Mouse (Mus musculus) stomach, embryonic 14.5 days (tissue): Measurements from ENCODE around the gene Dgcr8. TPM values are rescaled to one million over a fixed set of nuclear protein-coding genes. Genes with fewer than 3 reads are reported as not detected.

Experiments used
- ATAC-seq: fragments of 200-750 bp; cut with Nextera tagmentation; 2 replicates; pipeline ENCODE4 v1.8.0; 2017; ENCODE audit warnings: low read depth, moderate TSS enrichment; ENCODE audit not compliant: insufficient number of reproducible peaks, insufficient read depth, low FRiP score
- H3K27ac ChIP-seq: fragments of 300-500 bp; sonication (generic); 2 replicates; pipeline ENCODE4 v1.5.1; 2014; ENCODE audit warnings: mild to moderate bottlenecking, low read length, moderate library complexity, mixed read lengths
- H3K27me3 ChIP-seq: fragments of 300-500 bp; sonication (generic); 2 replicates; pipeline ENCODE4 v1.6.1; 2014; ENCODE audit warnings: low read length, control low read depth, mixed read lengths; ENCODE audit not compliant: control insufficient read depth, insufficient read depth
- H3K36me3 ChIP-seq: fragments of 300-500 bp; sonication (generic); 2 replicates; pipeline ENCODE4 v1.6.1; 2014; ENCODE audit warnings: mild to moderate bottlenecking, control low read depth, low read length, moderate library complexity, mixed read lengths; ENCODE audit not compliant: control insufficient read depth, insufficient read depth
- H3K4me1 ChIP-seq: fragments of 300-500 bp; sonication (generic); 2 replicates; pipeline ENCODE4 v1.6.1; 2014; ENCODE audit warnings: low read length, control low read depth, mixed read lengths; ENCODE audit not compliant: control insufficient read depth, insufficient read depth
- H3K4me2 ChIP-seq: fragments of 300-500 bp; sonication (generic); replicated peaks from 2 replicates; pipeline ENCODE4 v1.6.1; 2014; ENCODE audit warnings: low read depth, low read length, control low read depth
- H3K4me3 ChIP-seq: fragments of 300-500 bp; sonication (generic); 2 replicates; pipeline ENCODE4 v1.5.1; 2014; ENCODE audit warnings: low read depth, low read length, control low read depth
- H3K9ac ChIP-seq: fragments of 300-500 bp; sonication (generic); replicated peaks from 2 replicates; pipeline ENCODE4 v1.6.1; 2014; ENCODE audit warnings: low read depth, mild to moderate bottlenecking, control low read depth, low read length, moderate library complexity, mixed read lengths
- H3K9me3 ChIP-seq: fragments of 300-500 bp; sonication (generic); 2 replicates; pipeline ENCODE4 v1.6.1; 2016; ENCODE audit warnings: low read depth, low read length, control low read depth; ENCODE audit not compliant: control insufficient read depth
- WGBS: fragments of 180-500 bp; shearing (Covaris S2); extraction: QIAGEN DNeasy Blood & Tissue Kit; methylation state at CpG from one replicate; pipeline ENCODE4 v1.1.7; 2014; 5-methylcytosine and 5-hydroxymethylcytosine counted together
- polyA plus RNA-seq: library from polyadenylated mRNA; unstranded; fragments of >200 nt; fragmentation: Nextera tagmentation; extraction: Ambion mirVana; gene quantifications from 2 replicates; pipeline ENCODE4 v1.2.1, GENCODE M21; 2014

Dgcr8 gene
- polyA plus RNA-seq = 42.3 and 43.3 TPM in 2 replicates

DNA sequence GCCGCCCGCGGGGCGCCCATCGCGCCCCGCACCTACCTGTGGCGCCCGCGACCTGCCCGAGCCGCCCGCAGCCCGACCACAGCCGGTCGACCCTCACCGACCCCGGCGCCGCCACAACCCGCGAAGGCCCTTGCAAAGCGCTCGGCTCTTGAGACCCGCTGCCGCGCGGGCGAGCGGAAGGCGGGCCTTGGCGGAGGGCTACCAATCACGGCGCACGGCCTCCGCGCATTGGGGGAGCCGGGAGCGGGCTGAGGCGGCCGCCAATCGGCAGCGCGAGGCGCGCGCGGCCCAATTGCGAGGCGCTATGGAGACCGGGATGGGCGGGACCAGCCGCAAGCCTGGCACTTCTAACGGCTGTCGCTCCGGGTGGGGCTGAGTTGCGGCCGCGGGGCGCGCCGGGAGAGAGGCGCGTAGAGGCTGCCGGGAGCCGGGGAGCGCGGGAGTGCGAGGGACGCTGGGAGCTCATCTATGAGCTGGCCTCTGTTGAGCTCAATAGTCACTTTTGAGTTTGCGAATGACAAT is at the start of gene Dgcr8:
Gene Dgcr8, minus strand, starts transcription at position 180 of the 522 bp plus-strand sequence.
- Histone ChIP-seq H3K36me3 (peaks cover 24% of the 10 kb centered on the region), H3K4me1 (peaks cover 19% of the 10 kb centered on the region), H3K9ac (peak within 1 kb of the TSS; percentile 89), H3K4me3 (peak within 1 kb of the TSS; percentile 74), H3K27ac (peak within 1 kb of the TSS; percentile 86), H3K4me2 (peak within 1 kb of the TSS; percentile 84), H3K9me3 (no peaks in the 10 kb centered on the region), H3K27me3 (no peaks in the 10 kb centered on the region)
- ATAC-seq = peak; percentile 99
- WGBS = under 1% methylated on average over 71 of the region's 71 CpGs

DNA sequence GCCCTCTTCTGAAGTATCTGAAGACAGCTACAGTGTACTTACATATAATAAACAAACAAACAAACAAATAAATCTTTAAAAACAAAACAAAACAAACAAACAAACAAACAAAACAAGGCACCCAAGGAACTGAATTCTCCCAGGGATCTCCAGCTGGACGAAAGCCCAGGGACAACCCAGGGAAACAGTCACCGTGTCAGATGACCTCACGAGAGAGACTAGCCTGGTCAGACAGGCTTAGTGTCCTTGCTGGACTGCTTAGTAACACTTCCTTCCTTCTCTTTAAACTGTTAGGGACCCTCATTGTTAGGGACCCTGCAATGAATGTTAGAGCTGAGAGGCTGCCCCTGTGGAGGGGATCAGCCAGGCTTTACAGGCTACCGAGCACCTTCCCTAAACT is 48.2 kb upstream of the Dgcr8 start:
- H3K9me3 ChIP-seq = no peaks in the 10 kb centered on the region
- H3K36me3 ChIP-seq = no peaks in the 10 kb centered on the region
- no peak overlapping the region for H3K4me3 ChIP-seq
- no peak overlapping the region for H3K27ac ChIP-seq
- H3K4me1 ChIP-seq = no peaks in the 10 kb centered on the region
- H3K9ac ChIP-seq = no peak overlapping the region
- H3K27me3 ChIP-seq = no peaks in the 10 kb centered on the region
- ATAC-seq = no peak
- 87% methylated on average over 4 of the region's 4 CpGs for WGBS
- H3K4me2 ChIP-seq = no peak overlapping the region

DNA sequence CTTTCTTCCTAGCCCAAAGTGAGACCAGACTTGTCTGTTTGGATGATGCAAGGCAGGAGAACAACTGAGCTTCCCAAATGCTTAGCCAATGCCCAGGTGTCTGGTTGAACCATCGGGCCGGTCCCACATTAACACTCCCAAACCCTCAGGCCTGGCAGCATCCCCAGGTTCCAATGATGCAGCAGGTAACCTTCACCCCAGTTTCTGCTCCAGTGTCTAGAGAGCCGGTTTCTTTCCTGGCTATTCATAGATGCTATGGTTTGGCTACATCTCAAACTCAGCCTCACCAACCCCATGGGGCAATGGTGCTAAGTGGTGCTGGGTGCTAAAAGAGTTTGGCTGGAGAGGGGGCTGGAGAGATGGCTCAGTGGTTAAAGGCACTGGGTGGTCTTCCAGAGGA is 46.9 kb upstream of the Dgcr8 start:
- Histone ChIP-seq H3K4me3 (no peak overlapping the region), H3K9me3 (no peaks in the 10 kb centered on the region), H3K9ac (no peak overlapping the region), H3K27ac (no peak overlapping the region), H3K4me2 (no peak overlapping the region), H3K36me3 (no peaks in the 10 kb centered on the region), H3K27me3 (no peaks in the 10 kb centered on the region), H3K4me1 (no peaks in the 10 kb centered on the region)
- ATAC-seq = no peak
- WGBS = 97% methylated on average over 3 of the region's 3 CpGs

DNA sequence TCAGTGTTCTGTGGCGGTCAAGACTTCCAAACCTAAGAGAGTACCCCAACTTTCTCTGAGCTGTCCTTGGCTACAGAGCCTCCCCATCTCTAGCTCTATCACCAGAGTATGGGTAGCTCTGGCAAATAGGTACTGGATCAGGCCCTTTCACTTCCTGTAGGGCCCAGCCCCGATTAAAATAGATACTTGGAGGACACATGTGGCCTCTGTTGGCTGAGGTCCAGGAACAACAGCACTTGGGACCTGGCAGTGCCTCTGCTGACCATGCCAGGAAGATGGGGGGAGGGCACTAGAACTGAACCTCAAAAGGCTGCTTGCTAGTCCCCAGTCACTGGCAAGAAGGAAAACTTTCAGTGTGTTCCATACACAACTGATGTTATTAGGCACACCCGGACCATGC is 44.9 kb upstream of the Dgcr8 start:
- Histone ChIP-seq H3K36me3 (no peaks in the 10 kb centered on the region), H3K9me3 (no peaks in the 10 kb centered on the region), H3K9ac (no peak overlapping the region), H3K4me1 (no peaks in the 10 kb centered on the region), H3K4me2 (no peak overlapping the region), H3K27ac (no peak overlapping the region), H3K27me3 (no peaks in the 10 kb centered on the region), H3K4me3 (no peak overlapping the region)
- 84% methylated on average over 3 of the region's 3 CpGs for WGBS
- no peak for ATAC-seq

DNA sequence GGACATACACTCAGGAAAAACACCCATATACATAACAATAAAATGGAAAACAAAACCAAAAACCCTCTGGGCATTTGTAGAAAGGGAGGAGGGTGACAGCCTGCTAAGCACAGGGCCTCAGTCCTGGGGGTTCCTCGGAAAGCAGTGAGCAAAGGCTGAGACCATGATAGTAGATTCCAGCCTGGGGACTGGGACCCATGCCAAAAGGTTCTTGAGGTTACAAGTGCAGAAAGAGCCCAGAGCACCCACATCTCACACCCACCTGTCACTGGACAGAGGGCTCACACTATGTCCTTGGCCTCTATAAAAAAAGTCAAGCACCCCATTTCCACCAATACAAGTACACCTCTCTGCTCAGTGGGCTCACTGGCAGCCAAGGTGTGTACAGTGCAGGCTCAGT is 39.5 kb upstream of the Dgcr8 start:
- Histone ChIP-seq H3K27me3 (no peaks in the 10 kb centered on the region), H3K36me3 (no peaks in the 10 kb centered on the region), H3K9ac (no peak overlapping the region), H3K4me1 (no peaks in the 10 kb centered on the region), H3K9me3 (no peaks in the 10 kb centered on the region), H3K4me2 (no peak overlapping the region), H3K27ac (no peak overlapping the region), H3K4me3 (no peak overlapping the region)
- no peak for ATAC-seq
- WGBS = 75% methylated on average over 1 of the region's 1 CpGs

DNA sequence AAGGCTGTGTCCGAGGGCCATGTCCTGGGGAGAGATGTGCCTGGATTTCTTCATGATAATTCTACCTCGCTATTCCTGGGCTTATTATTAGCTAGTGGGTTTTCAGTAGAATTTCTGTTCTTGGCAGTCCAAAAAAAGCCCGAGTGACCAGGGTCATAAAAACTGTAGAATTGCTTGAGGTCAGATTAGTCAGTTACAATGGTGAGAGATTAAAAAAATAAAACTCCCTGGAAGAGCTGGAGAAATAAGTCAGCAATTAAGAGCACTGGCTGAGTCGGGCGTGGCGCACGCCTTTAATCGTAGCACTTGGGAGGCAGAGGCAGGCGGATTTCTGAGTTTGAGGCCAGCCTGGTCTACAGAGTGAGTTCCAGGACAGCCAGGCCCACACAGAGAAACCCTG is 38.9 kb upstream of the Dgcr8 start:
- H3K27ac ChIP-seq = no peak overlapping the region
- no peaks in the 10 kb centered on the region for H3K4me1 ChIP-seq
- no peak overlapping the region for H3K9ac ChIP-seq
- WGBS = 94% methylated on average over 9 of the region's 9 CpGs
- no peak overlapping the region for H3K4me3 ChIP-seq
- H3K9me3 ChIP-seq = no peaks in the 10 kb centered on the region
- no peaks in the 10 kb centered on the region for H3K27me3 ChIP-seq
- ATAC-seq = no peak
- no peaks in the 10 kb centered on the region for H3K36me3 ChIP-seq
- no peak overlapping the region for H3K4me2 ChIP-seq

DNA sequence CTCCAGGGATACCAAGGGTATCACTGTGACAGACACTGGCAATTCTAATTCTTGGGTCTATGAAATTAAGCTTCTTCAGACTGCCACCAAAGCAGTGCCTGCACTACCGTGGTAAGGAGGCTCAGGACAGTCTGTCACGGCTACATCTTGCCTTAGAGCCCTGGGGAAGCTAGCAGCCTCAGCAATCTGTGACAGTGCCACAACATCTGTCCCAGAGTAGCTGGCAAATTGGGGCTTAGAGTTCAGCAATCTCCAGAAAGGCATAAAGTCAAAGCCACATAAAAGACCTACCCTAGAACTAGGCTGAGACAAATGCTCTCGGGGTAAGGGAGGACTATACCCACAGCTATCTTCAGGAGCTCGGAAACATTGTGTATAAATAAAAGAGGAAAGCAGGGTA is 36.7 kb upstream of the Dgcr8 start:
- no peak overlapping the region for H3K4me3 ChIP-seq
- H3K4me2 ChIP-seq = no peak overlapping the region
- no peak overlapping the region for H3K27ac ChIP-seq
- no peak overlapping the region for H3K9ac ChIP-seq
- WGBS = 72% methylated on average over 4 of the region's 4 CpGs
- no peaks in the 10 kb centered on the region for H3K27me3 ChIP-seq
- no peak for ATAC-seq
- no peaks in the 10 kb centered on the region for H3K9me3 ChIP-seq
- H3K36me3 ChIP-seq = no peaks in the 10 kb centered on the region
- no peaks in the 10 kb centered on the region for H3K4me1 ChIP-seq

DNA sequence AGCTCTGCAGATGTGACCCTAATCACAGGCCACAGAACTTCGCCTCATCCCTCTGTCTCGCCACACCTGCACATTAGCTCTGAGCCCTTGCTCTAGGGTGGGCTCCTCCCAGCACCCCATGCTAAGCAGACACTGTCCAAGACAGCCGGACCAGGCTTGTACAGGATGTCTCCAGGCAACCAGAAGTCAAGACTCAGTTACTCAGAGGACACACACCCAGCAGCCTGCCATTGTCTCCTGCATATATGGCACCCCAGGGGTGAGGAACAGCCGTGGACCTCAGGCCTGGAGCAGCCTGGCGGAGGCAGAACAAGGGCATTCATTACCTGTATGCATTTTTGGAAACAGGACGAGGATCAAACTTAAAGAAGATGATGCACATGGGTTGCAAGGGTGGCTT is 35.0 kb upstream of the Dgcr8 start:
- 82% methylated on average over 6 of the region's 6 CpGs for WGBS
- no peaks in the 10 kb centered on the region for H3K9me3 ChIP-seq

DNA sequence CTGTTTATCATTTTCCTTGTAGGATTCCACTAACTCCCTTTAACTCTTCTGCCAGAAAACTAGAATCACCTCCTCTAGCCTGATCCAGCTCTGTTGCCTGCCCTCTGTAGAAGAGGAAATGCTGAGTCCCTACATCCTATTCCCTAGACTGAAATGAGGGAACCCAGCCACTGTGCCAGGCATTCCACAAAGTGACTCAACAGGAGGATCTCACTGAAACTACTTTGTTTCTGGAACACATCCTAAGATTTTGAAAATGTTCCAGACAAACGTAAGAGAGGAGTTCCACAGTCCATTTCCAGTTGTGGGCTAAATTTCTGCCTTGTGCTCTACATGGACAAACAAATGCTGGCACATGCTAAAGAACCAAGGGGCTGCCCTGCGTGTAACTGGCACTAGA is 34.4 kb upstream of the Dgcr8 start:
- Histone ChIP-seq H3K4me3 (no peak overlapping the region), H3K4me2 (no peak overlapping the region), H3K4me1 (no peaks in the 10 kb centered on the region), H3K27me3 (no peaks in the 10 kb centered on the region), H3K9ac (no peak overlapping the region), H3K27ac (no peak overlapping the region), H3K36me3 (no peaks in the 10 kb centered on the region), H3K9me3 (no peaks in the 10 kb centered on the region)
- 78% methylated on average over 2 of the region's 2 CpGs for WGBS
- ATAC-seq = no peak

More for the DNA sequence above, 35.0 kb upstream of the Dgcr8 start:
- ATAC-seq = no peak
- H3K9ac ChIP-seq = no peak overlapping the region
- H3K36me3 ChIP-seq = no peaks in the 10 kb centered on the region
- H3K4me3 ChIP-seq = no peak overlapping the region
- no peak overlapping the region for H3K27ac ChIP-seq
- H3K4me1 ChIP-seq = no peaks in the 10 kb centered on the region
- no peaks in the 10 kb centered on the region for H3K27me3 ChIP-seq
- H3K4me2 ChIP-seq = no peak overlapping the region
